Mouse (Mus musculus) left cerebral cortex, adult 9 months (tissue): ENCODE measurements around the gene Setd5.

Experiments used
- DNase-seq, 2 experiments: peaks; one replicate each; pipeline ENCODE4 v3.0.0; 2022; ENCODE audit warnings: low spot score in 2 of 2

Gene Setd5

DNA sequence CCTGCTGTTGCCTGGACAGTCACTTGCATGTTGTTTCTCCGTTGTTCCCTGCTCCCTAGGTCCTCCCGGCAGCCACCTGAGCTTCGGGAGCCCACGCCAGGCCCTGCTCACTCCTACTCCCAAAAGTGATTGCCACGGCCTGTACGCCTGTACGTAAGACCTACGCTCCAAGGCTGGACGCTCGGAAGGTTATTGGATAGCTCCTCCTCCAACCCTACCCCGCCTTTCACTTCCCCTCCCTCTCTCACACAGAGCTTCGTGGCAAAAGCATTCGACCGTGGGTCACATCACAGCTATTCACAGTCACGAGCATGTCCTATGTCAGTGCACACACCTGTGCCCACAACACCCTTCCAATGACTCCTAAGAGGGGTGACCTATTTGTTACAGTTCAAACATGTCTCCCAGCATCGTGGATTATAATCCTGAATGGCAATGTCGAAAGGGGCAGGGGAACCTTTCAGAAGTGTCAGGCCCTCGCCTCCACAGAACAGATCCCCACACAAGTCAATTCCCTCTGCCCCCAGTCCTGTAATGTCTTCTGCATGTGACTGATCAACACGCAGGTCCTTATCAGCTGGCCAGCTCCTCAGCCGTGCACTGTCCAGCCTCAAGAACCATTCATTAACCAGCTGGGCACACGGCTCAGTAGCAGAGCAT lies 107.8 kb downstream of the Setd5 start:
- no peak for DNase-seq

GRCm38 (mm10) chr6:113193765-113194460 lies 116.7 kb downstream of the Setd5 start:
- no peak for DNase-seq

DNA sequence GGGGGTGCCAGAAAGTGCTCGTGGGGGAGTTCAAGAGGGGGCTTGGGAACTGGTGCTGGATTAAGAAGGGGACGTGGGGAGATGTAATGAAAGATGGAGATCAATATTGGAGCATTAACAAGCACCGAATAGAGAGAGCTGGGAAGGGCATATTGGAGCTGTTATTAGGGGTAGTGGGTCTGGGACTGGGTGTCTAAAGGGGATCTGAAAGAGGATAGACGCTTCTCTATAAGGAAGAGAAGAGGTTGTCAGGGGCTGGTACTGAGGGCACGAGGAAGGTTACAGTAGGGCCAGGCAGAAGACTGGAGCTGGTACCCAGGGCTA lies 117.3 kb downstream of the Setd5 start:
- no peak for DNase-seq

DNA sequence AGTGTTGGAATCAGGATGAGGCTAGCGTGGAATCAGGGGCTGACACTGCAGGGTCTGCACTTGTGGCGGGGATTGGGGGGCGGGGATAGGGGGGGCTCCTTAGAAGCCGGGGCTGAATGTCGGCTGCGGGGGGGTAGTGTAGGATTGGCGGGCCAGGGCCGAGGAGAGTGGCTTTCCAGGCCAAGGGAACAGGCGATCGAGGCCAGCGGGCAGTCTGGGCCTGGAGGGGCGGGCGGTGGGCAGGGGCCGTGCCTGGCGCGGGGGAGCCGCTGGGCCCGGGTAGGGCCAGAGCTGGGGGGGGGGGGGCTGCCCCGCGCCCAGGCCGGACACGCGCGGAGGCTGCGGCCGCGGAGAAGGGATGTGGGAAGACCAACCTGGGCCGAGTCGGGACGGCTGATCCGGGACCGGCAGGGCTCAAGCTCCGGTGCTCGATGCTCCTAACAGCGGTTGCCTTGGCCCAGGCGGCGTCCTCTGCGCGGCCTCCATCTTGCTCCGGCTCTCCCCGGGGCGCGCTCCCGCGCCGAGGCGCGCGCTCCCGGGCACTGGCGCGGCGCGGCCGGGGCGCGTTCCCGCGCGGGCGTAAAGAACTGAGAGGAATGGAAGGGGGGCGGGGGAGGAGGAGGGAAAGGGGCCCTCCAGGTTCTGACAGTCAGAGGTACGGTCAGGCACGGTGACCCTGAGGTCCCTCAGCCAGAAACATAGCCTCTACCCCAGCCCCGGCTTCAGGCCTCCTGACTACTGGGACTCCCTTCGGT lies 117.9 kb downstream of the Setd5 start, which contains the start of gene Lhfpl4:
Gene Lhfpl4 (minus strand): TSS at position 544 of the 755 bp plus-strand sequence.
- DNase-seq, result peak in 1 of 2 experiments; percentile 55

- DNase-seq, result peak in 1 of 2 experiments; percentile 31
Observed at GRCm38 (mm10) chr6:113195596-113195992, 118.4 kb downstream of the Setd5 start.
